ENCODE assay signal across 23 mouse cellular contexts in the genomic region with DNA sequence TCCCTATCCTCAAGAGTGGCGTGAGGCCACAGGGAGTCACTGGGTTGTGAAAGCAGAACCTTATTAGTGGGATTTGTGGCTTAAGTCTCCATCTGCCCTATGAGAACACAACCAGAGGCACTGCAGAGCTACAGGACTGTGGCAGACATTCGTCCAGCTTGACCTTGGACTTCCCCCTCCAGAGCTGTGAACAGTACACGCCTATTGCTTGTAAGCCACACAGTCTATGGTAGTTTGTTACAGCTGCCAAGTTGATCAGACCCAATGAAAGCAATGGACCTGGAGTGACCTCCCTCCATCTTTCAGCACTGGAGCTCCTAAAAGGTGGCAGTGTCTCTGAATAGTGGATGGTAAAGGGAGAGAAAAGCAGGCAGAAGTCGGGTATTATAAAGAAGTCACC. TPM values are rescaled to one million over a fixed set of nuclear protein-coding genes. Genes with fewer than 3 reads are reported as not detected.
DNase-seq lines count a peak whose midpoint lies in the region; ATAC-seq and TF ChIP-seq lines count a peak whose summit lies in the region.
"Had no signal": no experiment of that assay in that cellular context is flagged by ENCODE, and none has a peak within 500 bp of the region (broad histone marks: within the 10 kb centered on the region; RNA-seq: fewer than 3 reads in every experiment).

No protein-coding gene starts in this region.

- peaks cover 4% of the 10 kb centered on the region; the same call in 1 of the 2 replicates for H3K27me3 ChIP-seq in heart, embryonic 15.5 days
- peaks cover 2% of the 10 kb centered on the region for H3K27me3 ChIP-seq in heart, embryonic 11.5 days (ENCODE audit: control insufficient read depth, insufficient read depth, low read length)
- no peaks in the 10 kb centered on the region for H3K27me3 ChIP-seq in liver, postnatal 0 days (ENCODE audit: insufficient read depth, low read length)
- H3K27me3 ChIP-seq: embryonic facial prominence, embryonic 13.5 days had no signal

- no peak overlapping the region for H3K27ac ChIP-seq in heart, embryonic 15.5 days
- H3K27ac ChIP-seq in heart, embryonic 11.5 days (ENCODE audit: low read depth, low read length): no peak overlapping the region
- no peak overlapping the region for H3K27ac ChIP-seq in liver, postnatal 0 days (ENCODE audit: low read depth)
- H3K27ac ChIP-seq: embryonic facial prominence, embryonic 13.5 days; embryonic facial prominence, embryonic 15.5 days; forebrain, embryonic 10.5 days; forebrain, embryonic 12.5 days had no signal

- 0 out of 2 replicates have a peak, but pooled peaks have one; percentile 27 for ATAC-seq in heart, embryonic 15.5 days (replicated peaks; ENCODE audit: insufficient number of reproducible peaks, insufficient read depth, low FRiP score, low read depth)
- no peak for ATAC-seq in heart, embryonic 11.5 days (replicated peaks; ENCODE audit: insufficient number of reproducible peaks, low FRiP score, low TSS enrichment)
- peak; percentile 66; the same call in 1 of the 2 replicates for ATAC-seq in liver, postnatal 0 days
- ATAC-seq: forebrain, embryonic 14.5 days; forebrain, embryonic 16.5 days had no signal

- H3K9me3 ChIP-seq in heart, embryonic 15.5 days (replicated peaks): no peaks in the 10 kb centered on the region
- H3K9me3 ChIP-seq in heart, embryonic 11.5 days (replicated peaks; ENCODE audit: control insufficient read depth, low read length): no peaks in the 10 kb centered on the region
- H3K9me3 ChIP-seq in liver, postnatal 0 days (ENCODE audit: low read length): no peaks in the 10 kb centered on the region
- H3K9me3 ChIP-seq: embryonic facial prominence, embryonic 13.5 days; embryonic facial prominence, embryonic 15.5 days; forebrain, embryonic 10.5 days; forebrain, embryonic 12.5 days had no signal

- no peak overlapping the region for H3K4me2 ChIP-seq in heart, embryonic 15.5 days
- no peak overlapping the region for H3K4me2 ChIP-seq in heart, embryonic 11.5 days
- H3K4me2 ChIP-seq in liver, postnatal 0 days (ENCODE audit: low read depth, low read length): no peak overlapping the region
- H3K4me2 ChIP-seq: embryonic facial prominence, embryonic 13.5 days; embryonic facial prominence, embryonic 15.5 days; forebrain, embryonic 12.5 days had no signal

- no peak overlapping the region for H3K4me3 ChIP-seq in heart, embryonic 15.5 days
- H3K4me3 ChIP-seq in heart, embryonic 11.5 days (ENCODE audit: low read depth, low read length): no peak overlapping the region
- no peak overlapping the region for H3K4me3 ChIP-seq in liver, postnatal 0 days (ENCODE audit: low read depth, low read length)
- H3K4me3 ChIP-seq: embryonic facial prominence, embryonic 13.5 days; embryonic facial prominence, embryonic 15.5 days; erythroblast, embryonic 14.5 days; forebrain, embryonic 10.5 days; forebrain, embryonic 12.5 days had no signal

- no peak overlapping the region for H3K9ac ChIP-seq in heart, embryonic 15.5 days
- H3K9ac ChIP-seq in heart, embryonic 11.5 days (ENCODE audit: low read depth, low read length): no peak overlapping the region
- no peak overlapping the region for H3K9ac ChIP-seq in liver, postnatal 0 days (replicated peaks)
- H3K9ac ChIP-seq: embryonic facial prominence, embryonic 13.5 days; embryonic facial prominence, embryonic 15.5 days; forebrain, embryonic 12.5 days had no signal

- no peaks in the 10 kb centered on the region for H3K4me1 ChIP-seq in heart, embryonic 15.5 days (replicated peaks)
- H3K4me1 ChIP-seq in heart, embryonic 11.5 days (ENCODE audit: control insufficient read depth, insufficient read depth, low read length): 0 out of 2 replicates have a peak, but pooled peaks cover 3% of the 10 kb centered on the region
- H3K4me1 ChIP-seq in liver, postnatal 0 days (ENCODE audit: insufficient read depth): no peaks in the 10 kb centered on the region
- H3K4me1 ChIP-seq: forebrain, embryonic 10.5 days had no signal

- 59% methylated on average over 4 of the region's 4 CpGs for WGBS in heart, embryonic 15.5 days
- WGBS in heart, embryonic 11.5 days (ENCODE audit: insufficient replicate concordance): 66% methylated on average over 4 of the region's 4 CpGs
- WGBS in liver, postnatal 0 days (ENCODE audit: insufficient replicate concordance): 44% methylated on average over 4 of the region's 4 CpGs

- TF ChIP-seq CTCF in liver, postnatal 0 days (IDR thresholded peaks at IDR 0.05; ENCODE audit: low read depth): no peak

- no peak for DNase-seq in liver, postnatal 0 days
- DNase-seq in liver: no peak
- DNase-seq: adrenal gland, adult 2 months; adrenal gland, postnatal 10 days; adrenal gland, postnatal 25 days; cerebellum, adult 11 months; cerebellum, adult 18-20 months; cerebellum, adult 8-10 months; cerebellum, adult 9-11 months; cerebellum, postnatal 14 days; cerebellum, postnatal 36 days; embryo, embryonic 11 days had no signal

- no peaks in the 10 kb centered on the region for H3K36me3 ChIP-seq in heart, embryonic 15.5 days
- no peaks in the 10 kb centered on the region for H3K36me3 ChIP-seq in heart, embryonic 11.5 days (ENCODE audit: control insufficient read depth, insufficient read depth, low read length)
- H3K36me3 ChIP-seq in liver, postnatal 0 days (replicated peaks; ENCODE audit: insufficient read depth, low read length): no peaks in the 10 kb centered on the region
- H3K36me3 ChIP-seq: embryonic facial prominence, embryonic 13.5 days; embryonic facial prominence, embryonic 15.5 days; forebrain, embryonic 10.5 days; forebrain, embryonic 12.5 days had no signal

- no peak for TF ChIP-seq EP300 in liver, postnatal 0 days (IDR thresholded peaks at IDR 0.05; ENCODE audit: low read depth)

RNA-seq across cellular contexts. Expression of gene Anxa8, which starts 7.5 kb away (rescaled TPM):
- polyA plus RNA-seq in heart, embryonic 15.5 days (2015; fragmentation: Nextera tagmentation; extraction: Ambion mirVana): 2.0 and 5.3 TPM in 2 replicates
- 1.1 and 1.4 TPM in 2 replicates for polyA plus RNA-seq in heart, embryonic 11.5 days (2014; fragmentation: Nextera tagmentation; extraction: Ambion mirVana)
- 0.43 and 0.58 TPM in 2 replicates for polyA plus RNA-seq in liver, postnatal 0 days (2015; fragmentation: Nextera tagmentation; extraction: Ambion mirVana)
- polyA plus RNA-seq: erythroblast, embryonic 14.5 days; forebrain, embryonic 14.5 days; forebrain, embryonic 16.5 days had no signal

RNA-seq across cellular contexts. Expression of gene A630023A22Rik, which starts 24.3 kb away (rescaled TPM):
- not detected in 2 replicates for polyA plus RNA-seq in heart, embryonic 15.5 days (2015; fragmentation: Nextera tagmentation; extraction: Ambion mirVana)
- not detected in 2 replicates for polyA plus RNA-seq in heart, embryonic 11.5 days (2014; fragmentation: Nextera tagmentation; extraction: Ambion mirVana)
- not detected in 2 replicates for polyA plus RNA-seq in liver, postnatal 0 days (2015; fragmentation: Nextera tagmentation; extraction: Ambion mirVana)
- polyA plus RNA-seq: adrenal gland, adult 2 months; brain, embryonic 14.5 days; embryonic facial prominence, embryonic 11.5 days; embryonic facial prominence, embryonic 13.5 days; embryonic facial prominence, embryonic 15.5 days; erythroblast, embryonic 14.5 days; forebrain, embryonic 10.5 days; forebrain, embryonic 12.5 days; forebrain, embryonic 14.5 days; forebrain, embryonic 16.5 days had no signal

RNA-seq across cellular contexts. Expression of gene Antxrl, which starts 25.8 kb away (rescaled TPM):
- polyA plus RNA-seq in heart, embryonic 15.5 days (2015; fragmentation: Nextera tagmentation; extraction: Ambion mirVana): not detected in 2 replicates
- not detected in 2 replicates for polyA plus RNA-seq in heart, embryonic 11.5 days (2014; fragmentation: Nextera tagmentation; extraction: Ambion mirVana)
- not detected in 2 replicates for polyA plus RNA-seq in liver, postnatal 0 days (2015; fragmentation: Nextera tagmentation; extraction: Ambion mirVana)
- polyA plus RNA-seq: adrenal gland, adult 2 months; brain, embryonic 14.5 days; embryonic facial prominence, embryonic 11.5 days; embryonic facial prominence, embryonic 13.5 days; embryonic facial prominence, embryonic 15.5 days; forebrain, embryonic 10.5 days; forebrain, embryonic 12.5 days; forebrain, embryonic 14.5 days; forebrain, embryonic 16.5 days had no signal
